Mouse (Mus musculus): ENCODE data around the gene 1700020A23Rik.

1700020A23Rik gene

DNA sequence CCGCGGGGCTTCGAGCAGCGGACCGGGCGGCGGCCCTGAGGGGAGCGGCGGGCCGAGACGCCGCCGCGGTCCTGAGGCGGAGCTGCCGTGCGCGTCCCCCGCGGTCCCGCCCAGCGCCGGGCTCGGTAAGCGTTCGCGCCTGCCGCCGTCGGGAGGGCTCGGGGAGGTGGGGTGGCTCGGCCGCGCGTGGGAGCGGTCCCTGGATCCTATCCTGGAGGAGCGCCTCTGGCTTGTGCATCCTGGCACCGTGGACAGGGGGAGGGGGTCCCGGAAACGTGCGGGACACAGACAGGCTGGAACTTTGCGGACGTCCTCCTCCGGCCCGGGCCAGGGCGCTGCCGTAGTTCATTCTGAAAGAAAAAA lies 45.4 kb downstream of the 1700020A23Rik start:
- no peak for DNase-seq (ENCODE audit: low spot score)

- no peak for DNase-seq (ENCODE audit: low spot score)
Observed at GRCm38 (mm10) chr2:130451086-130451726, 46.1 kb downstream of the 1700020A23Rik start.

DNA sequence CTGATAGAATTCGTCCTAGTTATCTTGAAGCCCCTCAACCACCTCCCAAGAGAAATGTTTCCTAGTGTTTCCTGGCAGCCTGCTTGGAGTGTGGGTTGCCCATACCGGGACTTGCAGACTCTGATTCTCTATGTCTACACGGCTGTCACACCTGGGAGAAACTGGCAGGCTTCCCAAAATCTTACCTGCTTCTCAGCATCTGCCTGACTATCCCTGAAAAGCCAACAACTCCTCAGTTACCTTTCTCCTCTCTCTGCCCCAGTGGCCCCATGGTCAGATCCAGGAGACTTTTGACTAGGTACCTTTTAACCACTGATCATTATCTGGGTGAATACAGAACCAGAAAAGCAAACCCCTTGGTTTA lies 46.6 kb downstream of the 1700020A23Rik start:
- no peak for DNase-seq (ENCODE audit: low spot score)

GRCm38 (mm10) chr2:130452266-130452665 lies 47.2 kb downstream of the 1700020A23Rik start:
- DNase-seq (ENCODE audit: low spot score) = no peak

GRCm38 (mm10) chr2:130453421-130453820 lies 48.4 kb downstream of the 1700020A23Rik start:
- DNase-seq (ENCODE audit: low spot score) = no peak

DNA sequence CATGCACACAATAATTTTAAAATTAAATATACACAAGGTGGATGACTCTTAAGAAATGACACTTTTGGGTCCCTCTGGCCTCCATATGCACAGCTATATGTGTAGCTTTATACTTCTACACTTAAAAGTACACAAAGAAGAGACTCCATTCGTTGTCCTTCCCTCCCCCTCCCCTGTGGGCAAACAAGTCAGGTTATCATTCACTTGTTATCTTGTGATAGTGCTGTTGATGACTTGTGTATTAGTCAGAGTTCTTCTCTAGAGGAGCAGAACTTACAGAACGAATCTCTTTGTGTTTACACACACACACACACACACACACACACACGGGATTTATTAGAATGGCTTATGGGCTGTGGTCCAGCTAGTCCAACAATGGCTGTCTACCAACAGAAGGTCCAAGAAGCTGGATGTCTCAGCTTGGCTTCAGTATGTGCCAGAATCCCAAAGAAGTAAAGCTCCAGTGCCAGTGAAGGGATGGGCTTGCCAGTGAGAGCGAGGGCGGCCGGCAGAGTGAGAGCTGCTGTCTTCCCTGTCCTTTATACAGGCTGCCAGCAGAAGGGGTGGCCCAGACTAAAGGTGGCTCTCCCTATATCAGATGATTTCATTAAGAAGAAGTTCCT lies 49.8 kb downstream of the 1700020A23Rik start:
- DNase-seq (ENCODE audit: low spot score) = no peak
